Mouse (Mus musculus): ENCODE measurements at regions not wholly inside any gene's neighbourhood (a gene's known extent, or its start where the extent isn't known, plus 50 kb on each side); places are given as distances from the start of the nearest gene placed in this dataset.
A peak's percentile ranks its signal among the peaks of the same experiment; 100 is the strongest.

GRCm38 (mm10) chr2:170219161-170219581 lies 71.3 kb upstream of the Zfp217 start:
- no peak for DNase-seq (ENCODE audit: low read depth)

- peak; percentile 93 for DNase-seq (ENCODE audit: low read depth)
These were observed 70.5 kb upstream of the Zfp217 start for GRCm38 (mm10) chr2:170218230-170219044.

- no peak for DNase-seq (ENCODE audit: low read depth)
These were observed 68.4 kb upstream of the Zfp217 start for GRCm38 (mm10) chr2:170216311-170216710.

- peak; percentile 76 for DNase-seq (ENCODE audit: low read depth)
These were observed 61.2 kb upstream of the Zfp217 start for GRCm38 (mm10) chr2:170209121-170209520.

GRCm38 (mm10) chr2:170207878-170208277 lies 60.0 kb upstream of the Zfp217 start:
- peak; percentile 73 for DNase-seq (ENCODE audit: low read depth)

GRCm38 (mm10) chr2:170207395-170207794 lies 59.5 kb upstream of the Zfp217 start:
- DNase-seq (ENCODE audit: low read depth), result no peak

GRCm38 (mm10) chr2:170206870-170207269 lies 59.0 kb upstream of the Zfp217 start:
- DNase-seq (ENCODE audit: low read depth), result no peak

GRCm38 (mm10) chr2:170206442-170206754 lies 58.5 kb upstream of the Zfp217 start:
- peak; percentile 83 for DNase-seq (ENCODE audit: low read depth)

- DNase-seq (ENCODE audit: low read depth), result peak; percentile 80
These were observed 57.9 kb upstream of the Zfp217 start for GRCm38 (mm10) chr2:170205591-170206441.

- DNase-seq (ENCODE audit: low read depth), result peak; percentile 92
These were observed 57.0 kb upstream of the Zfp217 start for GRCm38 (mm10) chr2:170204768-170205514.

- no peak for DNase-seq (ENCODE audit: low read depth)
These were observed 55.6 kb upstream of the Zfp217 start for GRCm38 (mm10) chr2:170203496-170203895.

- peak; percentile 82 for DNase-seq (ENCODE audit: low read depth)
These were observed 54.0 kb upstream of the Zfp217 start for GRCm38 (mm10) chr2:170201816-170202371.

All from 416B (cell line).